Mouse (Mus musculus) gastrocnemius, postnatal 36 days (tissue): ENCODE measurements around the gene Ssbp3. TPM values are rescaled to one million over a fixed set of nuclear protein-coding genes. Genes with fewer than 3 reads are reported as not detected.

Experiments used
- DNase-seq, 2 experiments: peaks; one replicate each; pipeline ENCODE4 v3.0.0; 2022
- intact Hi-C: fragments of 180-260 bp; cut with DNase I; formaldehyde crosslinking; loops from one replicate; pipeline ENCODE4 v1.15.1; 2025
- total RNA-seq, 2 experiments: library from RNA; stranded (reverse); gene quantifications; 2 replicates each; pipeline ENCODE4 v1.2.3; 2021

Ssbp3 gene
- total RNA-seq, 2 experiments from 2014 or later: 21.3 to 25.6 TPM

GRCm38 (mm10) chr4:106953760-106954159, 43.3 kb downstream of the Ssbp3 start:
- DNase-seq: no peak
- intact Hi-C loops: no loop called here

GRCm38 (mm10) chr4:106955729-106956712, 45.5 kb downstream of the Ssbp3 start:
- peak in 1 of 2 experiments; percentile 20 for DNase-seq
- intact Hi-C loops: no loop called here

GRCm38 (mm10) chr4:106958117-106958516, 47.6 kb downstream of the Ssbp3 start:
- intact Hi-C loops: no loop called here

GRCm38 (mm10) chr4:106958561-106958960, 48.1 kb downstream of the Ssbp3 start:
- no peak for DNase-seq
- intact Hi-C loops: no loop called here

More at GRCm38 (mm10) chr4:106958117-106958516, 47.6 kb downstream of the Ssbp3 start:
- no peak for DNase-seq

GRCm38 (mm10) chr4:106959506-106960302, 49.2 kb downstream of the Ssbp3 start:
- DNase-seq: no peak
- intact Hi-C loops: no loop called here

GRCm38 (mm10) chr4:106960476-106960875, 50.0 kb downstream of the Ssbp3 start:
- no peak for DNase-seq
- intact Hi-C loops: no loop called here

- intact Hi-C loops: no loop called here
- DNase-seq: no peak
These were observed 50.8 kb downstream of the Ssbp3 start for GRCm38 (mm10) chr4:106961321-106961720.

- intact Hi-C loops: no loop called here
- DNase-seq: no peak
These were observed 53.9 kb downstream of the Ssbp3 start for GRCm38 (mm10) chr4:106964356-106964755.

- intact Hi-C loops: no loop called here
These were observed 54.5 kb downstream of the Ssbp3 start for GRCm38 (mm10) chr4:106964996-106965395.

GRCm38 (mm10) chr4:106966443-106966842, 55.9 kb downstream of the Ssbp3 start:
- no peak for DNase-seq
- intact Hi-C loops: no loop called here

More at GRCm38 (mm10) chr4:106964996-106965395, 54.5 kb downstream of the Ssbp3 start:
- DNase-seq: no peak

GRCm38 (mm10) chr4:106968910-106969309, 58.4 kb downstream of the Ssbp3 start:
- intact Hi-C loops: no loop called here
- no peak for DNase-seq

- intact Hi-C loops: no loop called here
- no peak for DNase-seq
These were observed 60.3 kb downstream of the Ssbp3 start for GRCm38 (mm10) chr4:106970786-106971185.

GRCm38 (mm10) chr4:106972061-106972460, 61.6 kb downstream of the Ssbp3 start:
- intact Hi-C loops: no loop called here

GRCm38 (mm10) chr4:106972461-106973384, 62.2 kb downstream of the Ssbp3 start:
- intact Hi-C loops: no loop called here
- DNase-seq: no peak

More at GRCm38 (mm10) chr4:106972061-106972460, 61.6 kb downstream of the Ssbp3 start:
- no peak for DNase-seq

- intact Hi-C loops: no loop called here
- no peak for DNase-seq
These were observed 64.8 kb downstream of the Ssbp3 start for GRCm38 (mm10) chr4:106975324-106975723.

GRCm38 (mm10) chr4:106975890-106976289, 65.4 kb downstream of the Ssbp3 start:
- intact Hi-C loops: no loop called here
- DNase-seq: no peak

GRCm38 (mm10) chr4:106976576-106976975, 66.1 kb downstream of the Ssbp3 start:
- no peak for DNase-seq
- intact Hi-C loops: no loop called here

- DNase-seq: no peak
- intact Hi-C loops: no loop called here
These were observed 66.7 kb downstream of the Ssbp3 start for GRCm38 (mm10) chr4:106977218-106977651.

- intact Hi-C loops: no loop called here
- no peak for DNase-seq
These were observed 67.9 kb downstream of the Ssbp3 start for GRCm38 (mm10) chr4:106978376-106978775.

GRCm38 (mm10) chr4:106980669-106981068, 70.2 kb downstream of the Ssbp3 start:
- no peak for DNase-seq

More at GRCm38 (mm10) chr4:106980669-106981068, 70.2 kb downstream of the Ssbp3 start:
- intact Hi-C loops: no loop called here
